Mouse (Mus musculus) bone marrow macrophage, adult 2 months (primary cell): Measurements from ENCODE around the gene Ptpn7. TPM values are rescaled to one million over a fixed set of nuclear protein-coding genes. Genes with fewer than 3 reads are reported as not detected.

Source experiments
- H3K27ac ChIP-seq: 2 replicates; pipeline ENCODE4 v1.5.1; 2012; ENCODE audit warnings: low read depth, low read length; ENCODE audit not compliant: insufficient read depth
- H3K4me1 ChIP-seq: 2 replicates; pipeline ENCODE4 v1.6.1; 2012; ENCODE audit warnings: low read length; ENCODE audit not compliant: control insufficient read depth, insufficient read depth
- H3K4me3 ChIP-seq: 2 replicates; pipeline ENCODE4 v1.5.1; 2012; ENCODE audit warnings: mild to moderate bottlenecking, low read length, moderate library complexity; ENCODE audit not compliant: insufficient read depth
- CTCF ChIP-seq: IDR thresholded peaks from 2 replicates; pipeline ENCODE4 v1.5.1; 2012; ENCODE audit warnings: low read depth, mild to moderate bottlenecking, low read length, moderate library complexity
- POLR2A ChIP-seq: IDR thresholded peaks from 2 replicates; pipeline ENCODE4 v1.6.1; 2012; ENCODE audit warnings: mild to moderate bottlenecking, low read depth, low read length, borderline replicate concordance
- polyA plus RNA-seq: library from polyadenylated mRNA; stranded (reverse); fragments of >200 nt; gene quantifications from 2 replicates; pipeline ENCODE4 v1.2.4, GENCODE M21; 2012; ENCODE audit not compliant: missing spikeins, insufficient read depth, insufficient read length

The Ptpn7 gene
- 42.8 and 49.1 TPM in 2 replicates for polyA plus RNA-seq

DNA sequence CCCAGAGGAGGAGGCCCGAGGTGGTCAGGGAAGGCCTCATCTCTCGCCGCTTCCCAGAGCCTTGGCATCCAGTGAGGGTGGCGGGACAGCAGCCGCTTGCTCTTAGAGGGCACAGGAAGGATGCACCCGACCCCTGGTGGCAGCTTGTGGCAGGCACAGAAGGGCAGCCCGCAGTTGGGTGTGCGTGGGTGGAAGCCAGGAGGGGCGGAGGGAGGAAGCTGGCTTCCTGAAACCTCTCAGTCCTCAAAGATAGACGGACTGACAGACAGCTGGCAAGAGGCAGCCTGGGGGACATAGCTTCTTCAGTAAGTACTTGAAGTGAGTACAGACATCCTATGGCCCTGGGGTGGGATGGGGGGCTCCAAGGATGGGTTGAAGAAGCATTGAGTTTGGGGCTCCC, at the start of gene Ptpn7:
Gene Ptpn7 (plus strand): TSS at position 228 of the 400 bp plus-strand sequence.
- TF ChIP-seq POLR2A (0 out of 2 replicates have a peak, but pooled peaks have one; percentile 33), CTCF (peak; percentile 69)
- H3K4me3 ChIP-seq = peak within 1 kb of the TSS; percentile 63

DNA sequence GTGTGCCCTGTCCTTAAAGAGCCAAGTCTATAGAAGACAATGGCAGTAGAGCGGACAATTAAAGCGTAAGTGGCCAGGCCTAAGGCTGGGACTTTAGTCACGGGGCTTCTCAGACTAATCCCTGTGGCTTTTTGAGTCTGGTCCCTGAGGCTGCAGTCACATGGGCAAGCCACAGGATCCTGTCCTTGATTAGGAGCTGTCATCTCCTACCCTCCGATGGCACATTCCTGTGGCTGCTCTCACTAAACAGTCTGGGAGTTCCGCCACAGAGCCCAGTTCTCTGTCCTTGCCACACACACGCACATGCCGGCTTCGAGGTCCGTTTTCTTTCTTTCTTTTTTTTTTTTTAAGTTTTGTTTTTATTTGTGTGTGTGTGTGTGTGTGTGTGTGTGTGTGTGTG, 49.0 kb upstream of the Ptpn7 start:
- no peak overlapping the region for H3K27ac ChIP-seq
- TF ChIP-seq POLR2A (no peak), CTCF (no peak)

More for the DNA sequence above, at the start of gene Ptpn7:
- H3K4me1 ChIP-seq = peaks cover 54% of the 10 kb centered on the region
- peak within 1 kb of the TSS; percentile 95 for H3K27ac ChIP-seq

GRCm38 (mm10) chr1:135085296-135085871, 47.1 kb upstream of the Ptpn7 start:
- Histone ChIP-seq H3K27ac (no peak overlapping the region), H3K4me1 (no peaks in the 10 kb centered on the region), H3K4me3 (no peak overlapping the region)
- no peak for TF ChIP-seq CTCF
- TF ChIP-seq POLR2A = no peak

More for the DNA sequence above, 49.0 kb upstream of the Ptpn7 start:
- Histone ChIP-seq H3K4me3 (no peak overlapping the region), H3K4me1 (no peaks in the 10 kb centered on the region)

- no peaks in the 10 kb centered on the region for H3K4me1 ChIP-seq
- TF ChIP-seq POLR2A = no peak
- no peak for TF ChIP-seq CTCF
- no peak overlapping the region for H3K4me3 ChIP-seq
- no peak overlapping the region for H3K27ac ChIP-seq
Measured at GRCm38 (mm10) chr1:135086015-135086414, 46.5 kb upstream of the Ptpn7 start.

GRCm38 (mm10) chr1:135087414-135087813, 45.1 kb upstream of the Ptpn7 start:
- no peak for TF ChIP-seq POLR2A
- no peak for TF ChIP-seq CTCF
- Histone ChIP-seq H3K4me1 (no peaks in the 10 kb centered on the region), H3K4me3 (no peak overlapping the region), H3K27ac (no peak overlapping the region)

DNA sequence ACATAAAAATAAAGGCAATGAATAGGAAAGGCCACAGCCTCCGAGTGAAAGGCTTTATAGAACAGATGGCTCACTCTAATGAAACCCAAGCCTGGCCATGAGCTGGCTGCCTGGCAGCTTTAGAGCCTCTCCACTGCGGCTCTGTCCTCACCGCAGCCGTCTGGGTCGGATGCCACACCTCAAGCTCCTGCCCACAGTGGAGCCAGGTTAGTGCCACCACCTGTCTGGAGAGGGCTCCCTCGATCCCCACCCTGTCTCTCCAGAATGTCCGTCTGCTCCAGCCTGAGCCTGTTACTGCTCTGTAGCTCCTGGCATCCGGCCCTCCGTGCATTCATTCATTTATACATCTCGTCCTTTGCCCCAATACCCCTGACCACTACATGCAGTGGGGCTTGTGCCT, 42.9 kb upstream of the Ptpn7 start:
- no peaks in the 10 kb centered on the region for H3K4me1 ChIP-seq
- TF ChIP-seq POLR2A (no peak), CTCF (no peak)
- no peak overlapping the region for H3K27ac ChIP-seq
- H3K4me3 ChIP-seq = no peak overlapping the region

GRCm38 (mm10) chr1:135090914-135091313, 41.6 kb upstream of the Ptpn7 start:
- Histone ChIP-seq H3K27ac (no peak overlapping the region), H3K4me3 (no peak overlapping the region), H3K4me1 (no peaks in the 10 kb centered on the region)
- TF ChIP-seq POLR2A (no peak), CTCF (no peak)

GRCm38 (mm10) chr1:135094723-135095122, 37.8 kb upstream of the Ptpn7 start:
- TF ChIP-seq CTCF (no peak), POLR2A (no peak)
- no peak overlapping the region for H3K4me3 ChIP-seq
- no peak overlapping the region for H3K27ac ChIP-seq
- H3K4me1 ChIP-seq = no peaks in the 10 kb centered on the region

GRCm38 (mm10) chr1:135095189-135095588, 37.3 kb upstream of the Ptpn7 start:
- H3K4me3 ChIP-seq = no peak overlapping the region
- no peak overlapping the region for H3K27ac ChIP-seq
- TF ChIP-seq POLR2A (no peak), CTCF (no peak)
- H3K4me1 ChIP-seq = no peaks in the 10 kb centered on the region

DNA sequence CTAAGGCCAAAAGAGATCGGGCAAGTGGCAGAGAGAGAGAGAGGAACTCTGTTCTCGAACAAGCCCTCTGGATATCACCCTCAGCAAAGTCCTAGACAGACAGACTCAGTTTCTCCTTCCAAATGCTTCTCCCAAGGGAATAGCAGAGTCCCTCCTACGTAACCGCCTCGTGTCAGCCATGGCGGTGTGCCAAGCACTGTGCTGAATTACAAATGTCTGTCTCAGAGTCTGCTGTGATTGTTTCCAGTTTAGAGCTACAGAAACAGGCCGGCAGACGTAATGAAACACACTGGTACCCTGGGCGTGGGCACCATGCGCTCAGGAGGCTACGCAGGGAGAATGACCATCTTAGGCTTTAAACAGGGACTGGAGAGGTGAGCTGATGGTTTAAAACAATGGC, 36.2 kb upstream of the Ptpn7 start:
- TF ChIP-seq POLR2A = no peak
- TF ChIP-seq CTCF = no peak
- Histone ChIP-seq H3K4me1 (no peaks in the 10 kb centered on the region), H3K4me3 (no peak overlapping the region), H3K27ac (no peak overlapping the region)

DNA sequence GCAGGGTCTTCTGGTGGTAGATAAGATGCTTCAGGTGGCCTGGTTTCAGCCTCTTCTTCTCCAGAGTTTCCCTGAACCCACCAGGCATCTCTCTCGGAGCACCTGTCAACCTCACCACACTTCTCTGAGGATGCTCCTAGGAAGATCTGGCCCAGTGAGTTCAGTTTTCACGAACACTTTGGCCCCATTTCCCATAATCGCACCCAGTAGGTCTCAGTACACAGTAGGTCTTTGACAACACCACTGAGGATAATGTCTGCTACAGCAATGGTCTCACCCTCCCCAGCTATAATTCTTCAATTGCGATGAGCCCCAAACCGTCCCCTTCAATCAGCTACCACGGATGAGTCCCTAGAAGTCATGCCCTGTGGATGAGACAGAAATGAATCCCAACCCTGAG, 35.1 kb upstream of the Ptpn7 start:
- Histone ChIP-seq H3K4me3 (no peak overlapping the region), H3K27ac (no peak overlapping the region), H3K4me1 (no peaks in the 10 kb centered on the region)
- TF ChIP-seq POLR2A = no peak
